Comparison of ENCODE assay signal across 8 mouse cellular contexts in genomic region chr15:101046527-101047193, GRCm38 (mm10). TPM values are rescaled to one million over a fixed set of nuclear protein-coding genes. Genes with fewer than 3 reads are reported as not detected.
DNase-seq lines count a peak whose midpoint lies in the region; ATAC-seq and TF ChIP-seq lines count a peak whose summit lies in the region.

No protein-coding gene starts in this region.

- peak; percentile 59; the same call in 1 of the 2 replicates for ATAC-seq in embryonic facial prominence, embryonic 13.5 days (ENCODE audit: insufficient number of reproducible peaks, insufficient read depth, low FRiP score, low TSS enrichment, low read depth)
- peak; percentile 29; the same call in 1 of the 2 replicates for ATAC-seq in heart, embryonic 16.5 days (replicated peaks; ENCODE audit: extremely low read depth, insufficient read depth, low FRiP score)
- ATAC-seq in midbrain, embryonic 12.5 days (ENCODE audit: low FRiP score, low read depth): peak; percentile 45; the same call in 1 of the 2 replicates
- ATAC-seq in stomach, postnatal 0 days (ENCODE audit: low FRiP score, low TSS enrichment): peak; percentile 22; the same call in 1 of the 2 replicates

- peaks cover 86% of the 10 kb centered on the region for H3K27me3 ChIP-seq in embryonic facial prominence, embryonic 13.5 days
- H3K27me3 ChIP-seq in heart, embryonic 16.5 days (ENCODE audit: control insufficient read depth, insufficient read depth, low read length): peaks cover 93% of the 10 kb centered on the region
- peaks cover 85% of the 10 kb centered on the region for H3K27me3 ChIP-seq in midbrain, embryonic 12.5 days
- H3K27me3 ChIP-seq in stomach, postnatal 0 days (ENCODE audit: control insufficient read depth, insufficient read depth, low read length): no peaks in the 10 kb centered on the region; the same call in 1 of the 2 replicates

- peak overlapping the region; percentile 100 for H3K4me2 ChIP-seq in embryonic facial prominence, embryonic 13.5 days
- H3K4me2 ChIP-seq in heart, embryonic 16.5 days (ENCODE audit: low read depth, low read length): peak overlapping the region; percentile 90
- peak overlapping the region; percentile 91 for H3K4me2 ChIP-seq in midbrain, embryonic 12.5 days (replicated peaks)
- H3K4me2 ChIP-seq in stomach, postnatal 0 days (replicated peaks; ENCODE audit: low read depth): peak overlapping the region; percentile 92

- H3K9me3 ChIP-seq in embryonic facial prominence, embryonic 13.5 days: no peaks in the 10 kb centered on the region
- H3K9me3 ChIP-seq in heart, embryonic 16.5 days (replicated peaks; ENCODE audit: control insufficient read depth, low read length): no peaks in the 10 kb centered on the region
- H3K9me3 ChIP-seq in midbrain, embryonic 12.5 days: no peaks in the 10 kb centered on the region
- H3K9me3 ChIP-seq in stomach, postnatal 0 days (ENCODE audit: control insufficient read depth, low read length): no peaks in the 10 kb centered on the region

- no peak overlapping the region for H3K27ac ChIP-seq in left cerebral cortex, adult 2 months
- no peak overlapping the region for H3K27ac ChIP-seq in embryonic facial prominence, embryonic 13.5 days
- no peak overlapping the region for H3K27ac ChIP-seq in heart, embryonic 16.5 days (ENCODE audit: low read length)
- H3K27ac ChIP-seq in midbrain, embryonic 12.5 days (replicated peaks): no peak overlapping the region
- no peak overlapping the region; the same call in 1 of the 2 replicates for H3K27ac ChIP-seq in stomach, postnatal 0 days (replicated peaks)

- TF ChIP-seq CTCF in left cerebral cortex, adult 2 months (IDR thresholded peaks at IDR 0.05): no peak; the same call in 1 of the 2 replicates
- peak; percentile 41 for TF ChIP-seq CTCF in stomach, postnatal 0 days (IDR thresholded peaks at IDR 0.05; ENCODE audit: low read depth)

- peaks cover 17% of the 10 kb centered on the region for H3K4me1 ChIP-seq in embryonic facial prominence, embryonic 13.5 days
- peaks cover 16% of the 10 kb centered on the region for H3K4me1 ChIP-seq in heart, embryonic 16.5 days (ENCODE audit: control insufficient read depth, insufficient read depth, low read length)
- H3K4me1 ChIP-seq in midbrain, embryonic 12.5 days: peaks cover 18% of the 10 kb centered on the region
- peaks cover 14% of the 10 kb centered on the region; the same call in 1 of the 2 replicates for H3K4me1 ChIP-seq in stomach, postnatal 0 days (replicated peaks; ENCODE audit: control insufficient read depth, insufficient read depth)

- peak overlapping the region; percentile 49 for H3K4me3 ChIP-seq in left cerebral cortex, adult 2 months
- peak overlapping the region; percentile 60 for H3K4me3 ChIP-seq in embryonic facial prominence, embryonic 13.5 days
- H3K4me3 ChIP-seq in heart, embryonic 16.5 days (ENCODE audit: low read length): peak overlapping the region; percentile 59
- peak overlapping the region; percentile 54 for H3K4me3 ChIP-seq in midbrain, embryonic 12.5 days
- peak overlapping the region; percentile 47 for H3K4me3 ChIP-seq in stomach, postnatal 0 days (ENCODE audit: low read depth, low read length)

- no peak for TF ChIP-seq EP300 in stomach, postnatal 0 days (optimal IDR thresholded peaks at IDR 0.05)

- DNase-seq in left cerebral cortex, adult 2 months (ENCODE audit: extremely low spot score in 1 of 2, low spot score in 2 of 2): peak; percentile 49 to 70
- DNase-seq in left cerebral cortex, adult 11 months (ENCODE audit: low spot score): no peak
- peak; percentile 32 to 67 for DNase-seq in left cerebral cortex, postnatal 10 days (ENCODE audit: extremely low spot score in 1 of 2, low spot score in 2 of 2)
- DNase-seq in stomach, postnatal 0 days (ENCODE audit: low spot score): peak; percentile 59
- no peak for DNase-seq in adipocyte (ENCODE audit: low spot score)

- 1% methylated on average over 74 of the region's 77 CpGs for WGBS in embryonic facial prominence, embryonic 13.5 days
- under 1% methylated on average over 72 of the region's 77 CpGs for WGBS in heart, embryonic 16.5 days
- under 1% methylated on average over 59 of the region's 77 CpGs for WGBS in midbrain, embryonic 12.5 days
- under 1% methylated on average over 57 of the region's 77 CpGs for WGBS in stomach, postnatal 0 days

- peak overlapping the region; percentile 74 for H3K9ac ChIP-seq in embryonic facial prominence, embryonic 13.5 days
- peak overlapping the region; percentile 62 for H3K9ac ChIP-seq in heart, embryonic 16.5 days (ENCODE audit: low read length)
- H3K9ac ChIP-seq in midbrain, embryonic 12.5 days (replicated peaks): peak overlapping the region; percentile 59
- peak overlapping the region; percentile 60 for H3K9ac ChIP-seq in stomach, postnatal 0 days (ENCODE audit: low read length)

- intact Hi-C loops in left cerebral cortex, adult 2 months (cut with DNase I): loop anchor here (5.0 kb wide), 1 partner anchor 174 kb away; no protein-coding TSS in a partner anchor
- intact Hi-C loops in left cerebral cortex, postnatal 10 days (cut with DNase I): no loop called here

- no peaks in the 10 kb centered on the region for H3K36me3 ChIP-seq in embryonic facial prominence, embryonic 13.5 days
- no peaks in the 10 kb centered on the region for H3K36me3 ChIP-seq in heart, embryonic 16.5 days (ENCODE audit: control insufficient read depth, insufficient read depth)
- no peaks in the 10 kb centered on the region for H3K36me3 ChIP-seq in midbrain, embryonic 12.5 days
- H3K36me3 ChIP-seq in stomach, postnatal 0 days (ENCODE audit: control insufficient read depth, insufficient read depth, low read length): no peaks in the 10 kb centered on the region

RNA-seq across cellular contexts. Expression of gene Gm47841, which starts 0.5 kb away (rescaled TPM):
- total RNA-seq in left cerebral cortex, adult 2 months (2021): not detected
- not detected in 2 replicates for polyA plus RNA-seq in embryonic facial prominence, embryonic 13.5 days (2015; fragmentation: Nextera tagmentation; extraction: Ambion mirVana)
- not detected in 2 replicates for polyA plus RNA-seq in heart, embryonic 16.5 days (2015; fragmentation: Nextera tagmentation; extraction: Ambion mirVana)
- total RNA-seq in left cerebral cortex, postnatal 10 days (2021): under 1 TPM in 1 of 2 experiments, not detected in 1; 0.32 TPM
- not detected in 2 replicates for polyA plus RNA-seq in midbrain, embryonic 12.5 days (2016; fragmentation: Nextera tagmentation; extraction: Ambion mirVana)
- polyA plus RNA-seq in stomach, postnatal 0 days (2015; fragmentation: Nextera tagmentation; extraction: Ambion mirVana): not detected in 2 replicates

RNA-seq across cellular contexts. Expression of gene Fignl2, which starts 31.7 kb away (rescaled TPM):
- total RNA-seq in left cerebral cortex, adult 2 months (2021): 1 to 10 TPM; 1.2 to 1.4 TPM
- 0.21 and 0.28 TPM in 2 replicates for polyA plus RNA-seq in embryonic facial prominence, embryonic 13.5 days (2015; fragmentation: Nextera tagmentation; extraction: Ambion mirVana)
- 0.10 and 0.12 TPM in 2 replicates for polyA plus RNA-seq in heart, embryonic 16.5 days (2015; fragmentation: Nextera tagmentation; extraction: Ambion mirVana)
- 1 to 10 TPM; 1.0 to 1.1 TPM for total RNA-seq in left cerebral cortex, postnatal 10 days (2021)
- polyA plus RNA-seq in midbrain, embryonic 12.5 days (2016; fragmentation: Nextera tagmentation; extraction: Ambion mirVana): 0.34 and 0.37 TPM in 2 replicates
- 0.19 and 0.22 TPM in 2 replicates for polyA plus RNA-seq in stomach, postnatal 0 days (2015; fragmentation: Nextera tagmentation; extraction: Ambion mirVana)

Comparison
In these comparisons a context has a peak if more than half of its experiments do, and no peak if none do; other contexts are left out.
1. DNase-seq: peak in left cerebral cortex, adult 2 months (2 of 2), left cerebral cortex, postnatal 10 days (2 of 2) and stomach, postnatal 0 days (single experiment); none in left cerebral cortex, adult 11 months (single experiment) and adipocyte (single experiment).
2. Peak in every context shown above with its lines, with median percentiles within 50 percentile points of each other: H3K4me3 ChIP-seq, ATAC-seq, H3K4me2 ChIP-seq and H3K9ac ChIP-seq.